Mouse (Mus musculus) neural tube, embryonic 13.5 days (tissue): Measurements from ENCODE around the gene Egfr. TPM values are rescaled to one million over a fixed set of nuclear protein-coding genes. Genes with fewer than 3 reads are reported as not detected.

Experiments used
- ATAC-seq: fragments of 200-750 bp; cut with Nextera tagmentation; 2 replicates; pipeline ENCODE4 v1.8.0; 2017; ENCODE audit warnings: low read depth, mild to moderate bottlenecking, moderate TSS enrichment, moderate library complexity
- H3K27ac ChIP-seq: fragments of 300-500 bp; sonication (generic); replicated peaks from 2 replicates; pipeline ENCODE4 v1.5.1; 2015; ENCODE audit warnings: moderate library complexity, mild to moderate bottlenecking, inconsistent platforms
- H3K27me3 ChIP-seq: fragments of 300-500 bp; sonication (generic); 2 replicates; pipeline ENCODE4 v1.6.1; 2015; ENCODE audit warnings: mild to moderate bottlenecking, inconsistent platforms
- H3K36me3 ChIP-seq: fragments of 300-500 bp; sonication (generic); 2 replicates; pipeline ENCODE4 v1.6.1; 2015; ENCODE audit warnings: mild to moderate bottlenecking, inconsistent platforms
- H3K4me1 ChIP-seq: fragments of 300-500 bp; sonication (generic); replicated peaks from 2 replicates; pipeline ENCODE4 v1.6.1; 2015; ENCODE audit warnings: inconsistent platforms
- H3K4me2 ChIP-seq: fragments of 300-500 bp; sonication (generic); 2 replicates; pipeline ENCODE4 v1.6.1; 2015; ENCODE audit warnings: inconsistent platforms, mild to moderate bottlenecking, moderate library complexity
- H3K4me3 ChIP-seq: fragments of 300-500 bp; sonication (generic); 2 replicates; pipeline ENCODE4 v1.5.1; 2015; ENCODE audit warnings: mild to moderate bottlenecking, inconsistent platforms
- H3K9ac ChIP-seq: fragments of 300-500 bp; sonication (generic); 2 replicates; pipeline ENCODE4 v1.6.1; 2015; ENCODE audit warnings: moderate library complexity, mild to moderate bottlenecking, inconsistent platforms
- H3K9me3 ChIP-seq: fragments of 300-500 bp; sonication (generic); 2 replicates; pipeline ENCODE4 v1.6.1; 2016; ENCODE audit warnings: inconsistent platforms
- WGBS: fragments of 180-500 bp; shearing (Covaris S2); methylation state at CpG from one replicate; pipeline ENCODE4 v1.1.7; 2015; 5-methylcytosine and 5-hydroxymethylcytosine counted together
- polyA plus RNA-seq: library from polyadenylated mRNA; unstranded; fragments of >200 nt; fragmentation: Nextera tagmentation; extraction: Ambion mirVana; gene quantifications from 2 replicates; pipeline ENCODE4 v1.2.1, GENCODE M21; 2015

Gene Egfr
- polyA plus RNA-seq, 1 experiment from 2014 or later, result 2.4 TPM

DNA sequence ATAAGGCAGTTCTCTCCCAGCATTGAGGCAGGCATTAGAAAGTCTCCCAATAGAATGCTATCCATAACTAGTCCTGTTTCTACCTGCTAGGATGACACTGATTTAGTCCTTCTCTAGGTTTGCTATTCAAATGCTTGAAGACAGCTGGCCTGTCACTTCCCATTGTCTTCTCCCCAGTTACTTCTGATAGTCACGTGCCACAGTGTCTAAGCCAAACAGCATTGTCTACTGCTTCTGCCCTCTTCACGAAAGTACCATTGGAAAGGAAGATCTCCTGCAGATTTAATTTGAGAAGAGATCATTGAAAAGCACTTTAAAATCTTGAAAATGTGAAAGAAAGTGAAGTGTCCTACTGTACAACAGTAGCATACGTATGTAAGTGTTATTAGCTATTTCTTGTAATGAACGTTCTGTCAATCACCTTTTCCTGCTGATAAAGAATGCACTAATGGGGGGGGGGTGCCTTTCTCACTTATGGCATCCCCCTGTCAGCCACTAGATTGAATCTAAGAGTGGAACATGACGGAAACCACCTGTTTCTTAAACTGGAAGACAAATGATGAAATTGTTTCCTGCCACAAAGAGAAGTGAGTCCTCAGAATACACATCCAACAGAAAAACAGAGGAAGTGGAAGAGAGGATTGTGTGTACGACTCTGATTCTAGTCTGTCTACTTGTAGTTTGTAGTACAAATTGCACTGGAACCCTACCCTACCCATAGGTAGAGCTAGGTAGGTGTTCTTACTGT is 204.3 kb downstream of the Egfr start:
- Histone ChIP-seq H3K4me2 (no peak overlapping the region), H3K36me3 (no peaks in the 10 kb centered on the region), H3K9ac (no peak overlapping the region), H3K27ac (no peak overlapping the region), H3K27me3 (no peaks in the 10 kb centered on the region), H3K4me1 (peaks cover 8% of the 10 kb centered on the region), H3K9me3 (no peaks in the 10 kb centered on the region), H3K4me3 (no peak overlapping the region)
- no peak for ATAC-seq
- 95% methylated on average over 6 of the region's 6 CpGs for WGBS

DNA sequence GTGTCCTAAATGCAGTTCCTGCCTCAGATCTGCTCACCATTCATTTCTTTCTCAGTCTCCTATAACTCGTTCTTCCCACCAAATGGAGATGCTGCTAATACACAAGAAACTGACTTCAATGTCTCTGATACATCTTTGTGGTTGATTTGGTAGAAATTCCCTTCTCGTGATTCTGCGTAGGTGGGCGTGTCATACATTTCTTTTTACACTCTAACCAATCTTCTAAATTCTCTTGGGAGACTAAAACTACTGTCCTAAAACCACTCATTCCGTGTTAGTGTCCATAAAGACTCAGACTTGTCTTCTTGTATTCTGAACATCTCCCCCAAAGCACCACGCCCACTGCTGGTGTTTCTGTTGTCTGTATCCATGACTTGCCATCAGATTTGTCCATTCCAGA is 205.0 kb downstream of the Egfr start:
- ATAC-seq, result no peak
- H3K27me3 ChIP-seq, result no peaks in the 10 kb centered on the region
- H3K4me1 ChIP-seq, result peaks cover 2% of the 10 kb centered on the region; the same call in 1 of the 2 replicates
- H3K36me3 ChIP-seq, result no peaks in the 10 kb centered on the region
- WGBS, result 93% methylated on average over 6 of the region's 6 CpGs
- H3K4me3 ChIP-seq, result no peak overlapping the region
- no peak overlapping the region for H3K27ac ChIP-seq
- H3K4me2 ChIP-seq, result no peak overlapping the region
- no peaks in the 10 kb centered on the region for H3K9me3 ChIP-seq
- H3K9ac ChIP-seq, result no peak overlapping the region

DNA sequence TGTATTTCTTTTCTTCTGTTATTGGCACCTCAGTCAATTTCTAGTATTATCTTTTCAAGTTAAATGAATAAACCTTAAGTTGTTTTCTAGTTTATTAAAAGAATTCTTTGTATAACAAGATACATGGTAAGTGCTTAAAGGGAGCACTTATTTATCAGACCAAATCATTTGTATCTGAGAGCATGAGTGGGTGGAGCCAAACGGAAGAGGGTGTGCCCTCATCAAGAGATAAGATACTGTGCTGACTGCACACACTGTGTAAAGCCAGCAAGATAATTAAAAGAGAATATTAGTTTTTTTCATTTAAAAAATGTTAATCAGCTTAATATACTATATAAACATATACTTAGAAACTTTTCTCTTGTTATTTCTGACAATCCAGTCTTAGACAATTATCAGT is 206.5 kb downstream of the Egfr start:
- Histone ChIP-seq H3K4me1 (no peaks in the 10 kb centered on the region), H3K36me3 (no peaks in the 10 kb centered on the region), H3K27me3 (no peaks in the 10 kb centered on the region), H3K9ac (no peak overlapping the region), H3K27ac (no peak overlapping the region), H3K9me3 (no peaks in the 10 kb centered on the region), H3K4me3 (no peak overlapping the region), H3K4me2 (no peak overlapping the region)
- no peak for ATAC-seq
- 96% methylated on average over 1 of the region's 1 CpGs for WGBS

Other genes with a start within 250 kb of the Egfr start
- 33.7 and 36.7 TPM in 2 replicates for gene Sec61g, start 243.7 kb upstream of the Egfr start, polyA plus RNA-seq
- gene Fbxo48, start 199.2 kb downstream of the Egfr start, polyA plus RNA-seq, result 0.40 and 0.88 TPM in 2 replicates